Mouse (Mus musculus): Measurements from ENCODE around the gene Slc22a1. TPM values are rescaled to one million over a fixed set of nuclear protein-coding genes. Genes with fewer than 3 reads are reported as not detected.
A peak's percentile ranks its signal among the peaks of the same experiment; 100 is the strongest.

The Slc22a1 gene
- polyA plus RNA-seq, 1 experiment from 2014 or later, result not detected

DNA sequence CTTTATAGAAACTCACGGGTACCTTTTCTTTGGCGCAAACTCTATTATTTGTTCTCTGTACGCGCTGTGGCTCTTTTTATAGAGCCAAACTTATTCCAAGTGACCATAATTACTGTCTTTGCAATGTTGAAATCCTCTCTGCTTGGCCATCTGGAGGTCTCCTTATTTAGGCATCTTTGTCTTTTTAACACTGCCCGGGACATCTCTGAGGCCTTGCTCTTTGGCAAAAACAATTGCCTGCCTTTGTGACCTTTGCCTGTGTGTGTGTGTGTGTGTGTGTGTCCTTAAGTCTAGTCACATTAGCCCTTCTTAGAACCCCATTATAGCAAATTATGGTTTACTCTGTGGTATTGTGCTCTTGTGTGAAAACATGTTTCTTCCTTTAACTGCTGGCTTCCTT lies 30.2 kb downstream of the Slc22a1 start:
- no peak for DNase-seq (ENCODE audit: low spot score)
- H3K27ac ChIP-seq (replicated peaks), result no peak overlapping the region
- no peaks in the 10 kb centered on the region for H3K27me3 ChIP-seq (ENCODE audit: low read depth, poor library complexity, severe bottlenecking)
- H3K36me3 ChIP-seq, result no peaks in the 10 kb centered on the region
- H3K4me3 ChIP-seq, result no peak overlapping the region
- no peaks in the 10 kb centered on the region for H3K4me1 ChIP-seq
- 88% methylated on average over 5 of the region's 5 CpGs for WGBS
- no peaks in the 10 kb centered on the region for H3K9me3 ChIP-seq (replicated peaks)

DNA sequence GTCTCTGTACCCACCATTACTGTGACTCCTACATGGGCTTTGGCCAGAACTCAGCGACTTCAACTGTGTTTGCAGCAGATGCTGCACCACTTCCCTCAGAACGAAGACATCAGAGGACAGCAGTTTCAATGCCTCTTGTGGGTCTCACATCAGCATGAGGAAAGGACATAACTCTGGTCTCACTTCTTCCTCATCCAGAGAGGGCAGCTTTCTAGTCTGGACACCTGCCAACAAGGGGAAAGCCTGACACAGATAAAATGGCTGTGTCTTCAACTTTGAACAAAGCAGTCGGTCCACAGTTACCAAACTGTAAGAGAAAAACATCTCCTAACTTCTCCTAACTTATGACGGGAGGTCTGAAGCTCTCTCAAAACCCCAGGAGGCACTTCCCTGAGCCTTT lies 34.5 kb downstream of the Slc22a1 start:
- DNase-seq (ENCODE audit: low spot score), result no peak
- Histone ChIP-seq H3K4me3 (no peak overlapping the region), H3K27me3 (ENCODE audit: low read depth, poor library complexity, severe bottlenecking) (no peaks in the 10 kb centered on the region), H3K4me1 (no peaks in the 10 kb centered on the region), H3K27ac (replicated peaks) (no peak overlapping the region), H3K9me3 (replicated peaks) (0 out of 2 replicates have a peak, but pooled peaks cover 4% of the 10 kb centered on the region), H3K36me3 (no peaks in the 10 kb centered on the region)
- WGBS, result 81% methylated on average over 4 of the region's 4 CpGs

DNA sequence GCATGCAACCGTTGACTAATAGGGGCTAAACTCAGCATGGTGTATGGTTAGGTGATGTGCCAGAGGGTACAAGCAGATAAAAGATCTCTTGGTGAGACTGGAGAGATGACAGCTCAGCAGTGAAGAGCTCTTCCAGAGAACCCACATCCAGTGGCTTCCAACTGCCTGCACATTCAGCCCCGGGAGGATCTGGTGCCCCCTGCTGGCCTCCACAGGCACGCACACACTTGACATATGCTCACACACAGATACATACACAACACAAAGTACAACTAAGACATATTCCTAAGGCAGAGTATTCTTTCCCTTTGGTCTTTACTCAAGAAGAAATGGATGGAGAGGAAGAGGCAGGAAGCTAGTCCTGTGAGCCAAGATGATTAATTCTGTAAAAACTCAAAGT lies 36.0 kb downstream of the Slc22a1 start:
- 92% methylated on average over 3 of the region's 3 CpGs for WGBS
- DNase-seq (ENCODE audit: low spot score), result no peak
- 0 out of 2 replicates have a peak, but pooled peaks cover 4% of the 10 kb centered on the region for H3K9me3 ChIP-seq (replicated peaks)
- no peak overlapping the region for H3K4me3 ChIP-seq
- H3K27ac ChIP-seq (replicated peaks), result no peak overlapping the region
- 0 out of 2 replicates have a peak, but pooled peaks cover 2% of the 10 kb centered on the region for H3K4me1 ChIP-seq
- no peaks in the 10 kb centered on the region for H3K36me3 ChIP-seq
- peaks cover 6% of the 10 kb centered on the region; the same call in 1 of the 2 replicates for H3K27me3 ChIP-seq (ENCODE audit: low read depth, poor library complexity, severe bottlenecking)

DNA sequence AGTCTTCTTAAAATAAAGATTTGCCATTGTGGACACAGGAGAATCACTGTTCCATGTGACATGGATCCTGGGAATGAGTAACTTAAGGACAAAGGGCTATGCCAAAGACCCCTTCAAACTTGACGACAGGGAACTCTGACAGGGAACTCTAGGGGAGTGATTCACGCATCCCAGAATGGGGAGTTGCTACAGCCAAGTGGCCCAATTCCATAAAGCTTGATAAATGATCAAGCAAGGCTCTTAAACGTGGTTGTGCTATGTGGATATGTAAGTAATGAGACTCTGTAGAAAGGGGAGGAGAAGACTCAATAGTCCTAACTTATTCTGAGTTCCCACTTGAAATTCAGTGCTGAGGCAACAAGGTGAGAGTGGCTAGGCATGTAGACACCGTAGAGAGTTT lies 40.8 kb downstream of the Slc22a1 start:
- H3K27ac ChIP-seq (replicated peaks), result no peak overlapping the region
- no peaks in the 10 kb centered on the region for H3K36me3 ChIP-seq
- H3K9me3 ChIP-seq (replicated peaks), result 0 out of 2 replicates have a peak, but pooled peaks cover 4% of the 10 kb centered on the region
- 68% methylated on average over 4 of the region's 4 CpGs for WGBS
- peaks cover 11% of the 10 kb centered on the region; the same call in 1 of the 2 replicates for H3K27me3 ChIP-seq (ENCODE audit: low read depth, poor library complexity, severe bottlenecking)
- H3K4me1 ChIP-seq, result 0 out of 2 replicates have a peak, but pooled peaks cover 2% of the 10 kb centered on the region
- no peak for DNase-seq (ENCODE audit: low spot score)
- no peak overlapping the region for H3K4me3 ChIP-seq

DNA sequence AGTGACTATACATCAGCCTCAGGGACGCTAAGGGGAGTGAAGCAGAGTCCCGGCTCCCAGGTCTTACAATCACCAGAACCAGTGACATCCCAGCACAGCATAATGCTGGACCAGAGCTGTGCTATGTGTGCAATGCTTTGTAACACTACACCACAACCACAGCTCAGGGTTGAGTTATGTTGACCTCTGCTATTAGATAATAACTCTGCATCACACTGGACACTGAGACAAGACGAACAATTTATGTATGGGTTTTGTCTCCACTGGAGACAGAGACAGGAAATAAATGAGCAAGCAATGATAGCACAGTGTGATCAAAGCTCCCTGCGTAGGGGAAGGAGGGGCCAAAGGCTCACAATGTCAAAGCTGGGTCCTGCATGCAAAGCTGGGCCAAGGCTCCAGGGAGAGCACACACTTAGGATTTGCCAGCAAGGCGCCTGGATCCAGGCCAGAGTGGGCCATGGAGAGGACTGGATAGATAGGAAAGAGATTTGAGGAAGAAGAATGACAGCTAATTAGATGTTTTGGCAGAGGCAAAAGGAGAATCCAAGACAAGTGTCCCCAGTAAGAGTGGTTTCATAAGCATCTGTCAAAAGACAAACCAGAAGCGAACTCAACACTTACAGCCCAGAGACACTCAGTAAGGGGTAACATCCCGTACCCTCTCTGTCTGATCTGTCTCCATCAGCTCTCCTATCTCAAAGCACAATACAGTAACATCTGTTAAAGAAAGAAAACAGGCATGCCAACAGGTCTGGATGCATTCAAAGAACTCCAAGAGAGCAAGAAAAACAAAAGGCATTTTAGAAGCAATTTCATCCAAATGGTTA lies 43.6 kb downstream of the Slc22a1 start:
- WGBS, result 64% methylated on average over 7 of the region's 7 CpGs
- H3K27me3 ChIP-seq (ENCODE audit: low read depth, poor library complexity, severe bottlenecking), result peaks cover 11% of the 10 kb centered on the region; the same call in 1 of the 2 replicates
- H3K27ac ChIP-seq (replicated peaks), result no peak overlapping the region
- no peaks in the 10 kb centered on the region for H3K36me3 ChIP-seq
- no peak for DNase-seq (ENCODE audit: low spot score)
- H3K4me3 ChIP-seq, result no peak overlapping the region
- 0 out of 2 replicates have a peak, but pooled peaks cover 2% of the 10 kb centered on the region for H3K4me1 ChIP-seq
- H3K9me3 ChIP-seq (replicated peaks), result no peaks in the 10 kb centered on the region

DNA sequence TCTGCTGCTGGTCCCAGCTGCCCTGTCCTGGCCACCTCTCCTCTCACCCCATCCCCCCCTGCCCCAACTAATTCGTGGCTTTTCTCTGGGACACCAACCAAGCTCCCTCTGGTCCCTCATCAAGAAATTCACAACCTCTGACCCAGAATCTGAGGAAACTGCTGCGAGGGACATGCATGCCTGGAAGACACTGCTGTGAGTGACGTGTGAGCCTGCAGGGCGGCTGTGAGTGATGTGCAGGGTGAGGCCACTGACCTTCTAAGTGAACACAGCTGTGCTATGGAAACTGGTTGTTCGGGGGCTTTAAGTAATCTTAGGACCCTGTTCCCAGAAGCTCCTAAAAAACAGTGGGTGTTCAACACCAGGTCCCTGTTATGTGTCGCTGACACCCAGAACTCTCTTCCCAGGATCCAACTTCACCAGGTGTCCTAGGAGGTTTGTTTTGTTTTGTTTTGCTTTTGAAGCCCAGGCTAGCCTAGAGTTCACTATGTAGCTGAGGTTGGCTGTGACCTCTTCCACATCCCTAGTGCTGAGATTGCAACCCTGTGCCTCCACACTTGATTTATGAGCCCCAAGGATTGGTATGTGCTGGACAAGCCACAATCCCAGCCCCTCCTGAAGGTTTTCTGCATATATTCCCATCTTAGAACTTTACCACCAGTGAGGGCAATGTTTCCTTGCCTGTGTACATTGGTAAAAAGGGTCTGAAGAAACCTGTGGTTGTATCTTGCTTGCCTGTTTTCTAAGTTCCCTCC lies 44.5 kb downstream of the Slc22a1 start:
- 0 out of 2 replicates have a peak, but pooled peaks cover 2% of the 10 kb centered on the region for H3K4me1 ChIP-seq
- H3K36me3 ChIP-seq, result no peaks in the 10 kb centered on the region
- H3K27me3 ChIP-seq (ENCODE audit: low read depth, poor library complexity, severe bottlenecking), result peaks cover 11% of the 10 kb centered on the region; the same call in 1 of the 2 replicates
- H3K4me3 ChIP-seq, result no peak overlapping the region
- H3K9me3 ChIP-seq (replicated peaks), result peaks cover 3% of the 10 kb centered on the region
- 58% methylated on average over 6 of the region's 6 CpGs for whole genome bisulfite sequencing
- H3K27ac ChIP-seq (replicated peaks), result no peak overlapping the region
- DNase-seq (ENCODE audit: low spot score), result peak; percentile 28

DNA sequence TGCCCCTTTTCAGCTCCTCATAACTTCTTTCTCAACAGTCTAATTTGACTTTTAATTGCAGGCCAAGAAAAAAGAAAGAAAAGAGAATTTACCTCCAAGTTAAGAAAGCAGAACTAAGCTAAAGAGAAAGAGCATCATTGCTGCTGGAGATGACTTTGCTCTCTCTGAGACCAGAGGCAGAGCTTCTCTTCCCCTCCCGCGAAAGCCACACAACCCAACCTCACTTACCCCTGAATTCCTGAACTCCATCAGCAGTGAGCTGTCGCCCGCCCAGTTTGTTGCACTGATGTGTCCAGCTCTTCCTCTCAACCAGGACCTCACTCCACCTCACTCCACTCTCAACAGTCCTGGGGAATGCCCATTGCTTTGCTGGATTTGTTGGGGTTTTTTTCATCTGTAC lies 47.6 kb downstream of the Slc22a1 start:
- no peaks in the 10 kb centered on the region for H3K27me3 ChIP-seq (ENCODE audit: low read depth, poor library complexity, severe bottlenecking)
- H3K36me3 ChIP-seq, result no peaks in the 10 kb centered on the region
- peaks cover 21% of the 10 kb centered on the region for H3K9me3 ChIP-seq (replicated peaks)
- no peak overlapping the region for H3K27ac ChIP-seq (replicated peaks)
- no peak overlapping the region for H3K4me3 ChIP-seq
- no peaks in the 10 kb centered on the region for H3K4me1 ChIP-seq
- DNase-seq (ENCODE audit: low spot score), result no peak
- 91% methylated on average over 4 of the region's 4 CpGs for WGBS

DNA sequence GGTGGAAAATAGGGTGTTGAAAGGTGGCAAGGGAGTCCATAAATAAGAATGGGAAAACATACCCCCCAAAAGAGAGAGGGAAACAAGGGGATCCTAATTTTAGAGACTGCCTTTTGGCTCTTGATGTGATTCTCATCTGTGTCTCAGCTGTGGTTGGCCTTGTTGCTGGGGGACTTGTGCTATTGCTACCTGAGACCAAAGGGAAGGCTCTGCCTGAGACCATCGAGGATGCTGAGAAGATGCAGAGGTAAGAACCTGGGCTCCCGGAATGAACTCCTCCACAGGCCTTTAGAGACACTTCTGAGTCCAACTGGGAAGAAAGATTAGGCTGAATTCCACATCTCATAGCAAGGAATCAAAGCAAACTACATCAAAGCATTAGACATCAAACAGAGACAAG lies 56.0 kb downstream of the Slc22a1 start:
- Histone ChIP-seq H3K9me3 (replicated peaks) (peaks cover 3% of the 10 kb centered on the region), H3K4me3 (no peak overlapping the region), H3K36me3 (no peaks in the 10 kb centered on the region), H3K27me3 (ENCODE audit: low read depth, poor library complexity, severe bottlenecking) (no peaks in the 10 kb centered on the region), H3K4me1 (no peaks in the 10 kb centered on the region; the same call in 1 of the 2 replicates), H3K27ac (replicated peaks) (no peak overlapping the region)
- no peak for DNase-seq (ENCODE audit: low spot score)
- WGBS, result 81% methylated on average over 2 of the region's 2 CpGs

DNA sequence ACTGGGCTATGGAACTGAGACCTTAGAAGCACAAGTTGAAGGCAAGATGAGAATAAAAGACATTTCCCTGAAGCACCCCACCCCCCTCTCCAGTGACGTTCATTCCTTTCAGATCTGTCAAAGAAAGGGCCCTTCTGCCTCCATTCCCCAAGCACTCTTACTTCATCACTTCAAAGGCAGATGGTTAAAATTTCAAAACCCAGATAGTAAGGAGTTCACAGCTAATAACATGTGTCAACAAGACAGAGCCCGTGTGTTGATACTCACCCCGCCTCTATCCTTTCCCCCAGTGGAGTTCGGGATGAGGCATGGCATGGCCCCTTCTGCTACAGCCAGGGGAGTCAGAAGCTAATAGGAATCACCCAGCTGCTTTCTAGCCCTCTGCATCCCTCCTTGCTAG lies 60.2 kb downstream of the Slc22a1 start:
- H3K27me3 ChIP-seq (ENCODE audit: low read depth, poor library complexity, severe bottlenecking), result no peaks in the 10 kb centered on the region
- no peak for DNase-seq (ENCODE audit: low spot score)
- 67% methylated on average over 4 of the region's 4 CpGs for WGBS
- H3K4me3 ChIP-seq, result no peak overlapping the region
- no peaks in the 10 kb centered on the region; the same call in 1 of the 2 replicates for H3K4me1 ChIP-seq
- H3K36me3 ChIP-seq, result no peaks in the 10 kb centered on the region
- H3K27ac ChIP-seq (replicated peaks), result no peak overlapping the region
- no peaks in the 10 kb centered on the region for H3K9me3 ChIP-seq (replicated peaks)

DNA sequence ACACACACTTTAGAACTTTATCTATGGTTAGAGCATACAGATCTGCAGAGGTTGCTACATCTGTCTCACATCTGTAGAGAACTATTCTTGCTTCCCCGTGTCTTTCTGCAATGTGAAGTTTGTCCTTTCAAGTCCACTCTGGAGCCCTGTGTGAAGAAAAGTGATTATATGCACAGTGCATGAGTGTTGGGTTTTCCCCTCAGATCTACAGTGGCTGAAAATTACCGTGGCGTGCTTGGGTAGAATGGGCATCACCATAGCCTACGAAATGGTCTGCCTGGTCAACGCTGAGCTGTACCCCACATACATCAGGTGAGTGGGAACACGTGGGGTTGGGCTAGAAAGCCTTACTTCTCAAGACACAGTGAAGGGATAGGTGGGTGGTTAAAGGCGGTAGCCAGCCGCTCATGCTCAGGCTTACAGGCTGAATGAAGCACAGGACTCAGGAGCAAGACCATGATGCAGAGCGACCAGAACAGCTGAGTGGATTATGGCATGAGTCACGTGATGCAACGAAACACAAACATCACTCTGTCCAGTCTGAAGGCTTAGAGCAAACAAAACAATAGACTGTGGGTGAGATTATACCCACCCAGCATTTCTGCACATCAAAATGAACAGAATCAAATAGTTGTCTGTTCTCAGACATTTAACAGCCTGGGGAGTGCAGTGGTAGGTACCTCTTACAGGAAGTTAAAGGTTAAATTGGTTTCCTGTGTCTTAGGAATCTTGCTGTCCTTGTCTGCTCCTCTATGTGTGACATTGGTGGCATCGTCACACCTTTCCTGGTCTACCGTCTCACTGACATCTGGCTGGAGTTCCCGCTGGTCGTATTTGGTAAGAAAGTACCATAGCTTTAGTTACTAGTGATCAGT lies 60.9 kb downstream of the Slc22a1 start:
- 88% methylated on average over 15 of the region's 15 CpGs for WGBS
- Histone ChIP-seq H3K27ac (replicated peaks) (no peak overlapping the region), H3K27me3 (ENCODE audit: low read depth, poor library complexity, severe bottlenecking) (no peaks in the 10 kb centered on the region), H3K9me3 (replicated peaks) (no peaks in the 10 kb centered on the region), H3K4me3 (no peak overlapping the region), H3K4me1 (no peaks in the 10 kb centered on the region; the same call in 1 of the 2 replicates), H3K36me3 (no peaks in the 10 kb centered on the region)
- no peak for DNase-seq (ENCODE audit: low spot score)

DNA sequence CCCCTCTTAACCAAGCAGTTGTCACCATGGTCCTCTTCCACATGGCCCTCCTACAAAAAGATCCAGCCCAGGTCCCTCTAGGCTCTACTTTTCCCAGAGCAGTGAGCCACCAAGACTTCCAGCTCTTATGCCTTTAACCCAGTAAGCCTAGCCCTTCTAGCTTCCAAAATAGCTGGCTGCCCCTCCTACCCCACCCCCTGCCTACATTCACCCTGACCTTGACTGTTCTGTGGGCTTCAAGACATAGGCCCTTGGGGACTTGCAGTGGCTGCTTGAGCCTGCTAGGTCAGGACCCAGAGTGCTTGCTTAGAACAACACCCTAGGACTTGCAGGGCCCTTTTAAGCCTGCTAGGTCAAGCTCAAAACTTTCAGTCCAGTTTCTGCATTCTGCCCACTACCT lies 68.4 kb downstream of the Slc22a1 start:
- Histone ChIP-seq H3K4me3 (no peak overlapping the region), H3K9me3 (replicated peaks) (0 out of 2 replicates have a peak, but pooled peaks cover 3% of the 10 kb centered on the region), H3K4me1 (no peaks in the 10 kb centered on the region), H3K27me3 (ENCODE audit: low read depth, poor library complexity, severe bottlenecking) (no peaks in the 10 kb centered on the region), H3K27ac (replicated peaks) (no peak overlapping the region), H3K36me3 (no peaks in the 10 kb centered on the region)
- no peak for DNase-seq (ENCODE audit: low spot score)

DNA sequence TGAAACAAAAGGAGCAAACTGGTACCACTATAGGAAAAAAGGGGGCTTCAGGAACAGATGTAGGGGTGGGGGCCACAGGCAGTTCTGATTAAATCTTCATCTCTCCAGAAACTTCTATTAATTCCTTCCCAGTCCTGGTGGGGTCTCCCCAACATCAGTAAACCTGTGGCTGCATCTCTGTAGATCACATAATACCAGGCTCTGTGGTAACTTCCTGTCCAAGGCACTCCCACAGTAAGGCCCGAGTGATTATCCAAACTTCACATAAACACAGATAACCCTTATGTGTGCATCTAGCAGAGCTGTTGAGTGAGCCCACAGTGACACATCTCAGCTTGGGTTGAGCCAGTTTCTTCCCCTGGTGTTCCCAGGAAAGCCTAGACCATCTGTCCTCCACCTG lies 69.0 kb downstream of the Slc22a1 start:
- no peaks in the 10 kb centered on the region for H3K36me3 ChIP-seq
- no peak overlapping the region for H3K4me3 ChIP-seq
- H3K4me1 ChIP-seq, result no peaks in the 10 kb centered on the region
- H3K27me3 ChIP-seq (ENCODE audit: low read depth, poor library complexity, severe bottlenecking), result no peaks in the 10 kb centered on the region
- 0 out of 2 replicates have a peak, but pooled peaks cover 3% of the 10 kb centered on the region for H3K9me3 ChIP-seq (replicated peaks)
- DNase-seq (ENCODE audit: low spot score), result no peak
- 81% methylated on average over 1 of the region's 1 CpGs for WGBS
- H3K27ac ChIP-seq (replicated peaks), result no peak overlapping the region

Measured in midbrain, embryonic 10.5 days (tissue).